9 mouse cellular contexts compared by ENCODE assay signal in the genomic region with DNA sequence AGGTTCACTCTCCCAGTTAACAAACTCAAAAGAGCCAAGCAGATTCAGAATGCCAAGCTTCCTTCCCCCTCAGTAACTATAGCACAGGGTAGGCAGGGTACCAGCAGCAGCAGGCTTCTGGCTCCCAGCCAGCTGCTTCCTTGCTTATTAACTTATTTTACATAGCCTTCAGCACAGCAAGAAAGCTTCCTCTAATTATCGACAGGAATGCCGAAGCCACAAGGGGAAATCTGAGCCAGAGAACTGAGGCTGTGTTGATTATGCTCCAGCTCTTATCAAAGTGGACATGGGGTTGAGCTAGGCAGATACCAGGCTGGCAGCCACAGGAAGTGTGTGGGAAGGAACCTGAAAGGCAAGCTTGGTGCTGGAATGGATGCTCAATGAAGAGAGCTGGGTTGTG.
DNase-seq lines count a peak whose midpoint lies in the region; ATAC-seq and TF ChIP-seq lines count a peak whose summit lies in the region.
"Had no signal": no experiment of that assay in that cellular context is flagged by ENCODE, and none has a peak within 500 bp of the region (broad histone marks: within the 10 kb centered on the region; RNA-seq: fewer than 3 reads in every experiment).

No protein-coding gene starts in this region.

- peak; percentile 52 for DNase-seq in testis, postnatal 10 days (ENCODE audit: low spot score)
- no peak for DNase-seq in testis, postnatal 14 days (ENCODE audit: low spot score)
- peak; percentile 65 for DNase-seq in kidney, postnatal 14 days
- DNase-seq in midbrain, postnatal 0 days (ENCODE audit: low spot score), result peak; percentile 94
- DNase-seq in thymus, postnatal 14 days, result no peak
- no peak for DNase-seq in spleen, postnatal 10 days (ENCODE audit: low spot score in 2 of 2)

- no peaks in the 10 kb centered on the region for H3K27me3 ChIP-seq in forebrain, embryonic 13.5 days
- H3K27me3 ChIP-seq in midbrain, postnatal 0 days (ENCODE audit: insufficient read depth, low read length), result no peaks in the 10 kb centered on the region

- no peaks in the 10 kb centered on the region for H3K36me3 ChIP-seq in forebrain, embryonic 13.5 days (ENCODE audit: poor library complexity, severe bottlenecking)
- H3K36me3 ChIP-seq in midbrain, postnatal 0 days (ENCODE audit: insufficient read depth, low read length), result no peaks in the 10 kb centered on the region

- H3K4me2 ChIP-seq in forebrain, embryonic 13.5 days, result no peak overlapping the region
- H3K4me2 ChIP-seq in midbrain, postnatal 0 days (ENCODE audit: low read depth, low read length, poor library complexity, severe bottlenecking), result no peak overlapping the region

- H3K9ac ChIP-seq in forebrain, embryonic 13.5 days, result no peak overlapping the region
- H3K9ac ChIP-seq in midbrain, postnatal 0 days (replicated peaks; ENCODE audit: low read length, poor library complexity, severe bottlenecking), result no peak overlapping the region

- H3K9me3 ChIP-seq in forebrain, embryonic 13.5 days (replicated peaks), result no peaks in the 10 kb centered on the region
- no peaks in the 10 kb centered on the region for H3K9me3 ChIP-seq in midbrain, postnatal 0 days (ENCODE audit: low read length)

- H3K27ac ChIP-seq in forebrain, embryonic 13.5 days, result peak overlapping the region; percentile 64
- H3K27ac ChIP-seq in midbrain, postnatal 0 days (ENCODE audit: low read depth, low read length), result no peak overlapping the region
- H3K27ac ChIP-seq: macrophage had no signal

- 5% methylated on average over 2 of the region's 2 CpGs for WGBS in forebrain, embryonic 13.5 days
- WGBS in midbrain, postnatal 0 days, result 7% methylated on average over 2 of the region's 2 CpGs

- H3K4me3 ChIP-seq in forebrain, embryonic 13.5 days, result no peak overlapping the region
- H3K4me3 ChIP-seq in midbrain, postnatal 0 days (ENCODE audit: low read depth, low read length), result no peak overlapping the region

- H3K4me1 ChIP-seq in forebrain, embryonic 13.5 days, result peaks cover 21% of the 10 kb centered on the region
- H3K4me1 ChIP-seq in midbrain, postnatal 0 days (ENCODE audit: insufficient read depth, low read length), result no peaks in the 10 kb centered on the region

- peak; percentile 98 for ATAC-seq in forebrain, embryonic 13.5 days
- peak; percentile 47; the same call in 1 of the 2 replicates for ATAC-seq in midbrain, postnatal 0 days (ENCODE audit: low FRiP score)
- ATAC-seq in erythroblast, adult 5-6 weeks (replicated peaks; ENCODE audit: low FRiP score, poor library complexity, severe bottlenecking), result no peak

- TF ChIP-seq CTCF in midbrain, postnatal 0 days (IDR thresholded peaks at IDR 0.05), result no peak

Comparison
In these comparisons a context has a peak if more than half of its experiments do, and no peak if none do; other contexts are left out.
1. DNase-seq: peak in testis, postnatal 10 days (single experiment), kidney, postnatal 14 days (single experiment) and midbrain, postnatal 0 days (single experiment); none in testis, postnatal 14 days (single experiment), thymus, postnatal 14 days (single experiment) and spleen, postnatal 10 days (0 of 2).